Comparison of ENCODE assay signal across 15 mouse cellular contexts in genomic region chr9:116369059-116369718, GRCm38 (mm10).
A peak's percentile ranks its signal among the peaks of the same experiment; 100 is the strongest.
DNase-seq lines count a peak whose midpoint lies in the region; ATAC-seq and TF ChIP-seq lines count a peak whose summit lies in the region.
"Had no signal": no experiment of that assay in that cellular context is flagged by ENCODE, and none has a peak within 500 bp of the region (broad histone marks: within the 10 kb centered on the region; RNA-seq: fewer than 3 reads in every experiment).

No protein-coding gene starts in this region.

- no peaks in the 10 kb centered on the region for H3K36me3 ChIP-seq in limb, embryonic 14.5 days (ENCODE audit: control insufficient read depth, insufficient read depth, low read length)
- no peaks in the 10 kb centered on the region for H3K36me3 ChIP-seq in neural tube, embryonic 15.5 days
- H3K36me3 ChIP-seq: embryonic facial prominence, embryonic 15.5 days; hindbrain, embryonic 15.5 days; neural tube, embryonic 13.5 days had no signal

- no peaks in the 10 kb centered on the region for H3K27me3 ChIP-seq in limb, embryonic 14.5 days (ENCODE audit: control insufficient read depth, insufficient read depth, low read length)
- no peaks in the 10 kb centered on the region for H3K27me3 ChIP-seq in neural tube, embryonic 15.5 days (replicated peaks)
- H3K27me3 ChIP-seq: embryonic facial prominence, embryonic 15.5 days; hindbrain, embryonic 15.5 days; neural tube, embryonic 13.5 days had no signal

- DNase-seq in 3134 (ENCODE audit: extremely low read depth, insufficient read length, low spot score), result peak; percentile 83
- peak; percentile 98 for DNase-seq in 416B (ENCODE audit: low read depth)
- DNase-seq in T-cell, adult 2 months (ENCODE audit: low spot score), result peak; percentile 80
- peak; percentile 54 for DNase-seq in limb, embryonic 14.5 days (ENCODE audit: low spot score)
- no peak for DNase-seq in layer of hippocampus, adult 9-10 months (ENCODE audit: low spot score)
- no peak for DNase-seq in adrenal gland, postnatal 25 days
- DNase-seq in adrenal gland, adult (ENCODE audit: inconsistent age in 2 of 2, low spot score in 1 of 2), result no peak
- DNase-seq: cerebellum, adult 11-12 months; left cerebral cortex, postnatal 4 days; lung, postnatal 4 days; right cerebral cortex, postnatal 25 days had no signal

- TF ChIP-seq POLR2A in limb, embryonic 14.5 days (IDR thresholded peaks at IDR 0.05; ENCODE audit: borderline replicate concordance, extremely low read depth, insufficient read depth, insufficient read length), result no peak

- no peak overlapping the region for H3K9ac ChIP-seq in limb, embryonic 14.5 days (ENCODE audit: low read depth, low read length, severe bottlenecking)
- no peak overlapping the region for H3K9ac ChIP-seq in neural tube, embryonic 15.5 days (replicated peaks)
- H3K9ac ChIP-seq: embryonic facial prominence, embryonic 15.5 days; hindbrain, embryonic 15.5 days; neural tube, embryonic 13.5 days had no signal

- ATAC-seq in limb, embryonic 14.5 days (ENCODE audit: low FRiP score, low read depth), result peak; percentile 42
- ATAC-seq in neural tube, embryonic 15.5 days (ENCODE audit: low FRiP score), result no peak

- H3K27ac ChIP-seq in limb, embryonic 14.5 days (replicated peaks; ENCODE audit: low read depth, low read length), result no peak overlapping the region
- no peak overlapping the region for H3K27ac ChIP-seq in neural tube, embryonic 15.5 days (replicated peaks)
- H3K27ac ChIP-seq: embryonic facial prominence, embryonic 15.5 days; hindbrain, embryonic 15.5 days; neural tube, embryonic 13.5 days had no signal

- no peak overlapping the region for H3K4me3 ChIP-seq in limb, embryonic 14.5 days (replicated peaks; ENCODE audit: low read length)
- H3K4me3 ChIP-seq in neural tube, embryonic 15.5 days (replicated peaks), result no peak overlapping the region
- H3K4me3 ChIP-seq: embryonic facial prominence, embryonic 15.5 days; hindbrain, embryonic 15.5 days; neural tube, embryonic 13.5 days had no signal

- H3K9me3 ChIP-seq in limb, embryonic 14.5 days (ENCODE audit: control insufficient read depth, low read length), result no peaks in the 10 kb centered on the region
- H3K9me3 ChIP-seq in neural tube, embryonic 15.5 days (replicated peaks), result no peaks in the 10 kb centered on the region
- H3K9me3 ChIP-seq: embryonic facial prominence, embryonic 15.5 days; hindbrain, embryonic 15.5 days; neural tube, embryonic 13.5 days had no signal

- H3K4me2 ChIP-seq in limb, embryonic 14.5 days (replicated peaks; ENCODE audit: low read depth, low read length, severe bottlenecking), result no peak overlapping the region
- H3K4me2 ChIP-seq in neural tube, embryonic 15.5 days, result no peak overlapping the region
- H3K4me2 ChIP-seq: embryonic facial prominence, embryonic 15.5 days; hindbrain, embryonic 15.5 days; neural tube, embryonic 13.5 days had no signal

- peaks cover 7% of the 10 kb centered on the region; the same call in 1 of the 2 replicates for H3K4me1 ChIP-seq in limb, embryonic 14.5 days (ENCODE audit: control insufficient read depth, insufficient read depth, low read length)
- peaks cover 7% of the 10 kb centered on the region for H3K4me1 ChIP-seq in neural tube, embryonic 15.5 days
- H3K4me1 ChIP-seq: hindbrain, embryonic 15.5 days had no signal

Comparison
In these comparisons a context has a peak if more than half of its experiments do, and no peak if none do; other contexts are left out.
1. DNase-seq: peak in 3134 (single experiment), 416B (single experiment), T-cell, adult 2 months (single experiment) and limb, embryonic 14.5 days (single experiment); none in layer of hippocampus, adult 9-10 months (single experiment), adrenal gland, postnatal 25 days (single experiment) and adrenal gland, adult (0 of 2).